Mouse (Mus musculus) ES-E14 (cell line): ENCODE measurements around the gene Slc41a2. TPM values are rescaled to one million over a fixed set of nuclear protein-coding genes. Genes with fewer than 3 reads are reported as not detected.

Experiments used
- DNase-seq: peaks from one replicate; pipeline ENCODE4 v3.0.0-alpha.2; 2013; ENCODE audit warnings: low read depth, low spot score
- H3K27ac ChIP-seq: 2 replicates; pipeline ENCODE4 v1.5.1; 2012; ENCODE audit warnings: low read depth, mild to moderate bottlenecking, low read length, moderate library complexity, mixed read lengths; ENCODE audit not compliant: poor library complexity, insufficient read depth, severe bottlenecking
- H3K36me3 ChIP-seq: 2 replicates; pipeline ENCODE4 v1.6.1; 2012; ENCODE audit warnings: mild to moderate bottlenecking, low read length, moderate library complexity, mixed read lengths; ENCODE audit not compliant: control insufficient read depth, poor library complexity, insufficient read depth, severe bottlenecking
- H3K4me1 ChIP-seq, 2 experiments: fragments of 150-350 bp in 1 of 2; sonication (generic) in 1 of 2; 2 replicates each; pipeline ENCODE4 v1.6.1; 2012; ENCODE audit warnings: low read length in 2 of 2, mild to moderate bottlenecking in 1 of 2, mixed read lengths in 1 of 2; ENCODE audit not compliant: control insufficient read depth in 2 of 2, insufficient read depth in 2 of 2, poor library complexity in 1 of 2
- H3K4me3 ChIP-seq, 2 experiments: fragments of 150-350 bp in 1 of 2; sonication (generic) in 1 of 2; 2 replicates each; pipeline ENCODE4 v1.5.1; 2012; ENCODE audit warnings: low read length in 2 of 2, low read depth in 1 of 2, mild to moderate bottlenecking in 1 of 2, mixed read lengths in 1 of 2; ENCODE audit not compliant: insufficient read depth in 1 of 2, poor library complexity in 1 of 2, severe bottlenecking in 1 of 2
- H3K9ac ChIP-seq: 2 replicates; pipeline ENCODE4 v1.6.1; 2012; ENCODE audit warnings: low read depth, mild to moderate bottlenecking, low read length, mixed read lengths; ENCODE audit not compliant: poor library complexity, insufficient read depth, severe bottlenecking
- H3K9me3 ChIP-seq: fragments of 150-350 bp; sonication (generic); 2 replicates; pipeline ENCODE4 v1.6.1; 2012; ENCODE audit warnings: low read depth, mild to moderate bottlenecking, low read length; ENCODE audit not compliant: control insufficient read depth, insufficient read depth
- CHD2 ChIP-seq: IDR thresholded peaks from 2 replicates; pipeline ENCODE4 v1.6.1; 2014; ENCODE audit warnings: mild to moderate bottlenecking, low read depth, low read length, inconsistent platforms
- HCFC1 ChIP-seq: IDR thresholded peaks from 2 replicates; pipeline ENCODE4 v1.6.1; 2012; ENCODE audit warnings: low read length, inconsistent platforms, borderline replicate concordance; ENCODE audit not compliant: insufficient read depth
- MAFK ChIP-seq: IDR thresholded peaks from 2 replicates; pipeline ENCODE4 v1.6.1; 2014; ENCODE audit warnings: mild to moderate bottlenecking, low read depth, low read length, inconsistent platforms; ENCODE audit not compliant: insufficient read depth
- ZC3H11A ChIP-seq: IDR thresholded peaks from 2 replicates; pipeline ENCODE4 v1.6.1; 2012; ENCODE audit warnings: low read depth, mild to moderate bottlenecking, inconsistent platforms, low read length, borderline replicate concordance
- ZNF384 ChIP-seq: IDR thresholded peaks from 2 replicates; pipeline ENCODE4 v1.6.1; 2012; ENCODE audit warnings: low read depth, low read length, inconsistent platforms
- in situ Hi-C, 2 experiments: fragments of 600-800 bp; cut with MboI; formaldehyde crosslinking; loops; one replicate each; pipeline ENCODE4 v1.15.1; 2025; ENCODE audit warnings: low sequenced_read_pairs in 2 of 2, inconsistent platforms in 1 of 2; ENCODE audit not compliant: unreplicated experiment in 2 of 2
- total RNA-seq: library from RNA; depleted of rRNA; stranded (reverse); fragments of 300-350 nt; gene quantifications from 2 replicates; pipeline ENCODE4 v1.2.3, GENCODE M21; 2012

Slc41a2 gene
- total RNA-seq, 1 experiment, result 1.1 TPM

DNA sequence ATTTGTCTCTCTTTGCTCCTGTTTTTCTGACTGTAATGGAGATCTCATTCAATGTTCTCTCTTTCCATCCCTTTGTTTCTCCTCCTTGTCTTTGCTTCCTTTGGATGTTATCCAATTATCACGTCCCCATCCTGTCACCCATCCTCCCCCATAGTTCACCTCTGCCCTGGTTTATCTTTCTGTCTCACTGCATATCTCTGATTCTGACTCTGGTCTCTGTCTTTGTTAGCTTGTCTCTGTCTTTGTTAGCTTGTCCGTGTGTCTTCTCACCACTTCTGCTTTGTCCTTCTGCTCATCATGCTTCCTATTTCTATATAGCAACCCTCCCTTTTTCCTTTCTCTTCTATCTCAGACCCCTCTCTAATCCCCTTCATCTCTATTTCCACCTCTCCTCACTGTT lies 45.3 kb upstream of the Slc41a2 start:
- Histone ChIP-seq H3K9me3 (peaks cover 70% of the 10 kb centered on the region), H3K27ac (no peak overlapping the region), H3K4me3 (no peak overlapping the region), H3K36me3 (peaks cover 34% of the 10 kb centered on the region), H3K9ac (no peak overlapping the region), H3K4me1 (no peaks in the 10 kb centered on the region)
- DNase-seq, result no peak
- in situ Hi-C loops, result no loop called here
- no peak for TF ChIP-seq ZNF384
- TF ChIP-seq HCFC1, result no peak
- TF ChIP-seq MAFK, result no peak
- no peak for TF ChIP-seq CHD2
- no peak for TF ChIP-seq ZC3H11A

DNA sequence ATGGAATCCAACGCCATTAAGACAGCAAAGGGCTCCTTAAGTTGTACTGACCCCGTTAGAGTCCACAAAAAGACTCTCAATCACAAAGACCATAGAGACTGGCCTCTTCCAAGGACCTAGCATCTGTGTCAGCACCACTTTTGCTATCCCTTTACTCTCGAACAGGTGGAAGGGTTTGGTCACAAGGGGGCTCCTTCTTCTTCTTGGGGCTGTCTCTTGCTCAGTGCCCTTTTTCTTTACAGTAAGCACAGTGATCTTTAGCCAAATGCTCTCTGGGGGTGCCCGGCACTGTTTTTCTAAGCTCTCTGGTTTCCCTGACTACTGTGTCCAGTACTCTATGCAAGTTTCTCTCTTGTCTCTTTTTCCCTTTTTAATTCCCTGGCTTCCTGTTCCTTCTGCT lies 44.8 kb upstream of the Slc41a2 start:
- Histone ChIP-seq H3K4me1 (no peaks in the 10 kb centered on the region), H3K9ac (no peak overlapping the region), H3K4me3 (no peak overlapping the region), H3K9me3 (peaks cover 73% of the 10 kb centered on the region), H3K36me3 (peaks cover 36% of the 10 kb centered on the region), H3K27ac (no peak overlapping the region)
- TF ChIP-seq MAFK (no peak), ZNF384 (no peak), ZC3H11A (no peak), CHD2 (no peak), HCFC1 (no peak)
- no peak for DNase-seq
- in situ Hi-C loops, result no loop called here

DNA sequence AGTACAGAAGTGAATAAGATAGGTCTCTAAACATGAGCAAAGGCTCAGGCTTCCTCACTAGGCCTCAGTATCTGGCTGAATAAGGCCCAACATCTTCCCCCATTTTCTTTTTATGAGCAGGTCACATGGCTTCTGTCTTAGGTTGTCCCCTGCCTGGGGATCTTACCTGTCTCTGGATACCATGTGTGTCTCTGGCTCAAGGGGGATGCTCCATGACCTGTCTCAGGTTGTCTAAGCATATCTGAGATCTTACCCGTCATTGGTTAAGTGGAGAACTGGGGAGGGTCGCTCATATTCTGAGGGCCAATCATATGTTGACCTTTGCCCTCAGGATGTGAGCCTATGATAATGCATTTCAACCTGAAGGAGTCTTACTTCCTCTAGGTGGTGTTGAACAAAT lies 42.8 kb upstream of the Slc41a2 start:
- no peaks in the 10 kb centered on the region for H3K4me1 ChIP-seq

DNA sequence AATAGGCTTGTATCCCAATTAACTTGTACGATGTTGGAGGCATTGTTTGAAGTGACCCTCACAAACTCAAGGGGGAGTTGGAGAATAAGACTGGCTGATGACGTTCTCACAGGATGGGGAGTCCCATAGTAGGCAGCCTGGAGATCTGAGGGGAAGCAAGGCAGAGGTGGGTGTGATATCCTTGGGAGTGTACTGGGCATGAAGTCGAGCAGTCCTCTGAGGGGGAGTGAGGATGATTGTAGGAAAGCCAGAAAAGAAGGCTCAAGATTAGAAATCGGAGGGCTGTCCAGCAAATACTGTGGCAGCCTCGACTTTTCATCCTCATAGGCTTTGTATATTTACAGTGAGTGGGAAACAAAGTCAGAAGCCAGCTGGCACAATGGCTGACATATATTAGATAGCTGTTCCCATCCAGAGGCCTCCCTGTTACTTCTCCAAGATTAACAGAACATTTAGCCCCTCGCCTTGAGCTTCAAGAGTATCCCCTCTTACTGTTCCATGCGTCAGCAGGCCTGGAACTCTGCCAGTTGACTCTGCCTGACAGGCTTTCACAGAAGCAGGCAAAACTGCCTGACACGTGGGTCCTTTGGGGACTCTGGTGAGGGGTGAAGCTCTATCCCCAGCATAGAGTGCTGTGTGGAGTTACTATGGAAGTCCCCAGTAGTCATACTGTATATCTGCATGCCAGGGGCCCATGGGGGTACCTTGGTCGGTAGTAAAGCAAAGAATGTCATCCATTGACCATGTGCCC lies 40.6 kb upstream of the Slc41a2 start:
- in situ Hi-C loops, result no loop called here
- TF ChIP-seq ZNF384 (no peak), ZC3H11A (no peak), CHD2 (no peak), HCFC1 (no peak), MAFK (no peak)

More for the DNA sequence above, 42.8 kb upstream of the Slc41a2 start:
- in situ Hi-C loops, result no loop called here
- Histone ChIP-seq H3K27ac (no peak overlapping the region), H3K4me3 (no peak overlapping the region), H3K9me3 (peaks cover 71% of the 10 kb centered on the region), H3K9ac (no peak overlapping the region), H3K36me3 (peaks cover 40% of the 10 kb centered on the region)
- TF ChIP-seq MAFK, result no peak
- no peak for TF ChIP-seq HCFC1
- TF ChIP-seq ZNF384, result no peak
- no peak for TF ChIP-seq ZC3H11A
- TF ChIP-seq CHD2, result no peak
- DNase-seq, result no peak

More for the DNA sequence above, 40.6 kb upstream of the Slc41a2 start:
- H3K4me1 ChIP-seq, result no peaks in the 10 kb centered on the region
- H3K4me3 ChIP-seq, result no peak overlapping the region
- no peak for DNase-seq
- no peak overlapping the region for H3K9ac ChIP-seq
- peaks cover 53% of the 10 kb centered on the region for H3K9me3 ChIP-seq
- no peak overlapping the region for H3K27ac ChIP-seq
- H3K36me3 ChIP-seq, result peaks cover 31% of the 10 kb centered on the region
